Mouse (Mus musculus): ENCODE data around the gene Spink4. TPM values are rescaled to one million over a fixed set of nuclear protein-coding genes. Genes with fewer than 3 reads are reported as not detected.

The Spink4 gene
- polyA plus RNA-seq, 1 experiment from 2014 or later = 0.65 TPM

DNA sequence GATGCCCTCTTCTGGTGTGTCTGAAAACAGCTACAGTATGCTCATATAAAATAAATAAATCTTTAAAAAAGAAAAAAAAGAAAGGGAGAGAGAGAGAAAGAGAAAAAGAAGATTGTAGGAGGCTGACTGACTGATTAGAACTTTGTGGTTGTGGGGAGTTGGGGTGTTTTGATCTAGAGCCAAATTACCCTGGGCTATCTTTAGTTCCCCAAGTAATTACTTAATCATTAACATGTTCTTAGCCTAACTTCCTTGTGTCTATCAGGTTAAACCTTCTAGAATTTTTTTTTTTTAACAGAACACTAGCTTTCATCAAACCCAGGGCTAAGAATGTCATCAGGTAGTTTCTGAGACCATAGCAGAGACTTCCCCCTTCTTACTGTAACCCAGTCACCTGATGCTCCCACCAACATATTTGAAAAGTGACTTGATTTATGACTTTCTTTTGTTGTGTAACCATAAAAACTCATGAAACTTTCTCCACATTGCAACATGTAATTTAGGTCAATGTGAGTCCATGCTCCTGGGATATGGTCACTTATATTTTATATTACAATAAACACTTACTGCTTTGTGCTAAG is 5.5 kb upstream of the Spink4 start:
- TF ChIP-seq CTCF (IDR thresholded peaks at IDR 0.05; ENCODE audit: low read depth) (no peak), EP300 (IDR thresholded peaks at IDR 0.05; ENCODE audit: low read depth) (no peak)
- DNase-seq (no peak), ATAC-seq (no peak)
- Histone ChIP-seq H3K9ac (replicated peaks) (no peak overlapping the region), H3K27ac (ENCODE audit: low read depth) (no peak overlapping the region), H3K4me3 (ENCODE audit: low read depth, low read length) (no peak overlapping the region), H3K27me3 (ENCODE audit: insufficient read depth, low read length) (no peaks in the 10 kb centered on the region), H3K9me3 (ENCODE audit: low read length) (no peaks in the 10 kb centered on the region), H3K4me2 (ENCODE audit: low read depth, low read length) (no peak overlapping the region), H3K36me3 (replicated peaks; ENCODE audit: insufficient read depth, low read length) (no peaks in the 10 kb centered on the region), H3K4me1 (ENCODE audit: insufficient read depth) (no peaks in the 10 kb centered on the region)

DNA sequence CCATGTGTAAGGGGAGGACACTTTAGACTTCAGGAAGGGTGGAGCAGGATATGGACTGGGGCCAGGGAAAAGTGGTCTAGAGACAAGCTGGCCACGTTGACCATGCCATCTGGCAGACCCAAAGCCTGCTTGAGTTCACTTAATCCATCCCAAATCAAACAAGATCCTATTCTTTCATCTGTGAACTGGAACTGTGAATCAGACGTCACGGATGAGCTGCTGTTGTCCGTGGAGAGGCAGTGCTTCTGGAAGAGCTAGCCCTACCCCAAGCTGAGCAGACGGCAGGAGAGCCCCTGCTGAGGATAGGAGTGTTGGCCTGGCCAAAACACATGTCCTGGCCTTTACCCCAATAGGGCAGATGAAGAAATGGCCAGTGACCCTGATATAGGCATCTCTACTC is 3.9 kb upstream of the Spink4 start:
- TF ChIP-seq CTCF (IDR thresholded peaks at IDR 0.05; ENCODE audit: low read depth) (no peak), EP300 (IDR thresholded peaks at IDR 0.05; ENCODE audit: low read depth) (no peak)
- Histone ChIP-seq H3K36me3 (replicated peaks; ENCODE audit: insufficient read depth, low read length) (no peaks in the 10 kb centered on the region), H3K4me3 (ENCODE audit: low read depth, low read length) (no peak overlapping the region), H3K9me3 (ENCODE audit: low read length) (no peaks in the 10 kb centered on the region), H3K4me2 (ENCODE audit: low read depth, low read length) (no peak overlapping the region), H3K27ac (ENCODE audit: low read depth) (no peak overlapping the region), H3K27me3 (ENCODE audit: insufficient read depth, low read length) (no peaks in the 10 kb centered on the region), H3K4me1 (ENCODE audit: insufficient read depth) (no peaks in the 10 kb centered on the region), H3K9ac (replicated peaks) (no peak overlapping the region)
- ATAC-seq (no peak), DNase-seq (no peak)
- WGBS (ENCODE audit: insufficient replicate concordance) = 75% methylated on average over 5 of the region's 5 CpGs

DNA sequence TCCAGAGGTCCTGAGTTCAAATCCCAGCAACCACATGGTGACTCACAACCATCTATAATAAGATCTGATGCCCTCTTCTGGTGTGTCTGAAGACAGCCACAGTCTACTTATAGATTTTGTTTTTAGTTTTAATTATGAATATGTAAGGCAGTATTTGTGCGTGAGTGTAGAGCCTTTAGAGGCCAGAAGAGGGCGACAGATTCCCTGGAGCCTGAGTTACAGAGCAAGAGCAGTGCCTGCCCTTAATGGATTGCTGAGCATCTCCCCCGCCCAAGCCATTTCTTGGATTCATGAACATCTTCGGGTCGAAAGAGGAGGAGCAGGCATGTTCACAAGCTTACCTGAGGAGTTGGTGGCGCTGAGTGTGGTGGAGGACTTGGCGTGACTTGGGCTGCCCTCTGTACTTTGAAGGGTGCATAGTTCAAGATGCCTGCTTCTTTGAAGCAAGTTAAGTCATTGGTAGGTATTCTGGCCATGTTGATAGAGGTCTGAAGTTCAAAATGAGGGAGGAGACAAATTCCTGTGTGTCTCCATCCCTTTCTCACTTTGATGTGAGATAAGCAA is 3.2 kb upstream of the Spink4 start:
- no peak for DNase-seq

DNA sequence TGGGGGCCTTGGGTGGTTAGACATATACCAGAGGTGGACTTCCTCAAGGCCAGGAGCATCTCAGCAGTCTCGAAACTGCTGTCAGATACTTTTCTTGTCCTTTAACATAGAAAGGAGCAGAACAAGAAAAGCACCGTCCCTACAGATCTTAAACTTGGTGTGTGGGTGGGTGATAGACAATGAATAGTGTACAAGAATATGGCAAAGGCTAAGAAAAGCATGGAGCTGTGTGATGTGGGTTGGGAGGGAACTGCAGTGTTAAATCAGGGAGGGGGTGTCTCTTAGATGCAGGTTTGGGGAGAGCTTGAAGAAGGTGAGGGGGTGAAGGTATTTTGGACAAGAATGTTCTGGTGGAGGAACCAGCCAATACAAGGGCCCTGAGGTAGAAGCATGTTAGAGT is 724 bp downstream of the Spink4 start:
- DNase-seq (no peak), ATAC-seq (no peak)
- H3K27ac ChIP-seq (ENCODE audit: low read depth) = no peak overlapping the region
- no peaks in the 10 kb centered on the region for H3K36me3 ChIP-seq (replicated peaks; ENCODE audit: insufficient read depth, low read length)
- no peaks in the 10 kb centered on the region for H3K4me1 ChIP-seq (ENCODE audit: insufficient read depth)
- H3K4me2 ChIP-seq (ENCODE audit: low read depth, low read length) = no peak overlapping the region
- no peak overlapping the region for H3K9ac ChIP-seq (replicated peaks)
- no peak overlapping the region for H3K4me3 ChIP-seq (ENCODE audit: low read depth, low read length)
- TF ChIP-seq CTCF (IDR thresholded peaks at IDR 0.05; ENCODE audit: low read depth) = no peak
- no peak for TF ChIP-seq EP300 (IDR thresholded peaks at IDR 0.05; ENCODE audit: low read depth)
- no peaks in the 10 kb centered on the region for H3K9me3 ChIP-seq (ENCODE audit: low read length)
- H3K27me3 ChIP-seq (ENCODE audit: insufficient read depth, low read length) = no peaks in the 10 kb centered on the region
- 83% methylated on average over 2 of the region's 2 CpGs for WGBS (ENCODE audit: insufficient replicate concordance)

More for the DNA sequence above, 3.2 kb upstream of the Spink4 start:
- Histone ChIP-seq H3K9me3 (ENCODE audit: low read length) (no peaks in the 10 kb centered on the region), H3K9ac (replicated peaks) (no peak overlapping the region), H3K36me3 (replicated peaks; ENCODE audit: insufficient read depth, low read length) (no peaks in the 10 kb centered on the region), H3K27ac (ENCODE audit: low read depth) (no peak overlapping the region), H3K4me3 (ENCODE audit: low read depth, low read length) (no peak overlapping the region), H3K4me2 (ENCODE audit: low read depth, low read length) (no peak overlapping the region), H3K27me3 (ENCODE audit: insufficient read depth, low read length) (no peaks in the 10 kb centered on the region), H3K4me1 (ENCODE audit: insufficient read depth) (no peaks in the 10 kb centered on the region)
- WGBS (ENCODE audit: insufficient replicate concordance) = 83% methylated on average over 7 of the region's 7 CpGs
- TF ChIP-seq EP300 (IDR thresholded peaks at IDR 0.05; ENCODE audit: low read depth) (no peak), CTCF (IDR thresholded peaks at IDR 0.05; ENCODE audit: low read depth) (peak; percentile 45)
- no peak for ATAC-seq

DNA sequence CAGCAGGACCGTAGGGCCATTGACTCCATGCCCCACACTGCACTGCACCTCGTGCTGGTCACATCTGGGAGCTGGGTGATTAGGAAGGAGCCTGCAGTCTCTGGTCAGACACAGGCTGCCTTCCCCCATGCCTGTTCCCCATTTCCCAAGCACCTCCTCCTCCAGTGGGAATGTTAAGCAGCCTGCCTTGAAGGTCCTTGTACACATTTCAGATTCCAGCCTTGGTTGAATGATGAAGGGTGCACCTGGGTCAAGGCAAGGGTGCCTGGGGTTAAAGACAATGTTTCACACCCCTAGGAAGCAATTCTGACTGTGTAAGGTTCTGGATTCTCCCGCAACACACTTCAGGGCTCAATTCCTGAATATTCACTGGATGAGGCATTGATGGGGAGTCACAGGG is 1.4 kb downstream of the Spink4 start:
- no peak overlapping the region for H3K4me2 ChIP-seq (ENCODE audit: low read depth, low read length)
- DNase-seq = no peak
- no peaks in the 10 kb centered on the region for H3K27me3 ChIP-seq (ENCODE audit: insufficient read depth, low read length)
- H3K9ac ChIP-seq (replicated peaks) = no peak overlapping the region
- no peak overlapping the region for H3K27ac ChIP-seq (ENCODE audit: low read depth)
- no peak for TF ChIP-seq CTCF (IDR thresholded peaks at IDR 0.05; ENCODE audit: low read depth)
- TF ChIP-seq EP300 (IDR thresholded peaks at IDR 0.05; ENCODE audit: low read depth) = no peak
- WGBS (ENCODE audit: insufficient replicate concordance) = 66% methylated on average over 3 of the region's 3 CpGs
- H3K36me3 ChIP-seq (replicated peaks; ENCODE audit: insufficient read depth, low read length) = no peaks in the 10 kb centered on the region
- ATAC-seq = no peak
- H3K4me1 ChIP-seq (ENCODE audit: insufficient read depth) = no peaks in the 10 kb centered on the region
- no peaks in the 10 kb centered on the region for H3K9me3 ChIP-seq (ENCODE audit: low read length)
- H3K4me3 ChIP-seq (ENCODE audit: low read depth, low read length) = no peak overlapping the region

DNA sequence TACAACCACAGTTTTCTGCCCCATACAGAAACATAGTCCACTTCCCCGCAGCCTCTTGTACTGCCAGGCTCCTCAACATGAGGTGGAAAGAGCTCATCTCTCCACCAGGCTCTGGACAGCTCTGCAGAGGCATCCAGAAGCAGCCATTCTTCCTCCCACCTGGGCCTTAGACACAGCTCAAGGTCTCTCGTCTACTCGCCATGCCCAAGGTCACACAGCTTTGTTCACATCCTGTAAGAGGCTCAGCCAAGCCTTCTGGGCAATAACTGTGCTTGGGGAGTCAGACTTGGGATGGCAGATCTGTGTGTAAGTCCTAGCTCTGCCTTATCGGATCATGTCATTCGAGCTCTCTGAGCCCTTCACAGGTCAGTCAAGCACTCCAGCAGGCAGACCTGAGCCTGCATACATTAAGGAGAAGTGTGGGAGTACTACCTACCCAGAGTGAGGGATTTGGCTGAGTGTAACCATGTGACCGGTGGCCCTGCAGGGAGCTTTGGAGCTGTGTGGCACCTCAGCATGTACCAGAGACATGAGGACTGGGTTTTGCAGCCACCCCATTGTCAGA is 3.3 kb downstream of the Spink4 start:
- WGBS (ENCODE audit: insufficient replicate concordance) = 75% methylated on average over 6 of the region's 6 CpGs

More for the DNA sequence above, 3.3 kb downstream of the Spink4 start:
- Histone ChIP-seq H3K36me3 (replicated peaks; ENCODE audit: insufficient read depth, low read length) (no peaks in the 10 kb centered on the region), H3K9me3 (ENCODE audit: low read length) (no peaks in the 10 kb centered on the region), H3K27ac (ENCODE audit: low read depth) (no peak overlapping the region), H3K27me3 (ENCODE audit: insufficient read depth, low read length) (no peaks in the 10 kb centered on the region), H3K4me2 (ENCODE audit: low read depth, low read length) (no peak overlapping the region), H3K4me1 (ENCODE audit: insufficient read depth) (no peaks in the 10 kb centered on the region), H3K4me3 (ENCODE audit: low read depth, low read length) (no peak overlapping the region), H3K9ac (replicated peaks) (no peak overlapping the region)
- DNase-seq = no peak
- no peak for TF ChIP-seq CTCF (IDR thresholded peaks at IDR 0.05; ENCODE audit: low read depth)
- TF ChIP-seq EP300 (IDR thresholded peaks at IDR 0.05; ENCODE audit: low read depth) = no peak
- no peak for ATAC-seq

Data from liver, postnatal 0 days (tissue).